Mouse (Mus musculus) testis, adult 2 months (tissue): ENCODE measurements around the gene Gm21969.

Experiments
- CTCF ChIP-seq: fragments of 200-500 bp; IDR thresholded peaks from 2 replicates; pipeline ENCODE4 v1.5.1; 2012; ENCODE audit warnings: low read depth, mild to moderate bottlenecking, inconsistent platforms, low read length, moderate library complexity; ENCODE audit not compliant: control insufficient read depth, insufficient read depth, insufficient replicate concordance
- POLR2A ChIP-seq: fragments of 200-500 bp; IDR thresholded peaks from 2 replicates; pipeline ENCODE4 v1.6.1; 2012; ENCODE audit warnings: low read depth, mild to moderate bottlenecking, inconsistent platforms, low read length, moderate library complexity; ENCODE audit not compliant: control insufficient read depth

DNA sequence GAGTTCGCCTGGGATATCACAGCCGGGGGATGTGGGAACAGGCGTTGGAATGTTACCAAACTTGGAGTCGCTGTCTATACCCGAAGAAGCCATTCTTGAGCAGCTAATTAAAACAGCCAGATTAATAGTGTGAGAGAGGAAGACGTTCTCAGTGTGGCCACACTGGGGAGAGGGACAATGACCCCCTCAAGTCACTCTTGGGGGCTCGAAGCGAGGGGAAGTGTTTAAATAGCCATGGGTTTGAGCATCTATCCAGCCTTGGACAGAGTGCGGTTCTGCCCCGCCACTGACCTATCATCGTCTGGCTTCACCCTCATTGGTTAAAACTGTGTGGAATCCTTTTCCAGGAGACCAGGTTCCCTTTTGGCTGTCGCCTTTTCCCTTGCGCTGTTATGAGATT is 4.6 kb upstream of the Gm21969 start:
- TF ChIP-seq CTCF = no peak
- no peak for TF ChIP-seq POLR2A
